Mouse (Mus musculus): ENCODE results near the gene Acvr1b.

Gene Acvr1b

GRCm38 (mm10) chr15:101146100-101146965 is 27.5 kb upstream of the Acvr1b start:
- ATAC-seq (ENCODE audit: low TSS enrichment) = no peak

- ATAC-seq (ENCODE audit: low TSS enrichment) = peak; percentile 35; the same call in 1 of the 2 replicates
Measured at GRCm38 (mm10) chr15:101147115-101147909, 26.6 kb upstream of the Acvr1b start.

GRCm38 (mm10) chr15:101147910-101148273 is 26.0 kb upstream of the Acvr1b start:
- no peak for ATAC-seq (ENCODE audit: low TSS enrichment)

GRCm38 (mm10) chr15:101148604-101149003 is 25.3 kb upstream of the Acvr1b start:
- no peak for ATAC-seq (ENCODE audit: low TSS enrichment)

- no peak for ATAC-seq (ENCODE audit: low TSS enrichment)
Measured at GRCm38 (mm10) chr15:101151409-101152261, 22.2 kb upstream of the Acvr1b start.

GRCm38 (mm10) chr15:101154700-101155616 is 18.9 kb upstream of the Acvr1b start:
- ATAC-seq (ENCODE audit: low TSS enrichment) = no peak

- ATAC-seq (ENCODE audit: low TSS enrichment) = no peak
Measured at GRCm38 (mm10) chr15:101160128-101160527, 13.7 kb upstream of the Acvr1b start.

- ATAC-seq (ENCODE audit: low TSS enrichment) = peak; percentile 53
Measured at GRCm38 (mm10) chr15:101160591-101160990, 13.3 kb upstream of the Acvr1b start.

- no peak for ATAC-seq (ENCODE audit: low TSS enrichment)
Measured at GRCm38 (mm10) chr15:101161534-101161933, 12.3 kb upstream of the Acvr1b start.

GRCm38 (mm10) chr15:101163056-101163458 is 10.8 kb upstream of the Acvr1b start:
- ATAC-seq (ENCODE audit: low TSS enrichment) = peak; percentile 60

GRCm38 (mm10) chr15:101163854-101164253 is 10.0 kb upstream of the Acvr1b start:
- ATAC-seq (ENCODE audit: low TSS enrichment) = no peak

- ATAC-seq (ENCODE audit: low TSS enrichment) = no peak
Measured at GRCm38 (mm10) chr15:101164291-101164690, 9.6 kb upstream of the Acvr1b start.

GRCm38 (mm10) chr15:101165658-101166437 is 8.0 kb upstream of the Acvr1b start:
- no peak for ATAC-seq (ENCODE audit: low TSS enrichment)

GRCm38 (mm10) chr15:101167553-101167952 is 6.3 kb upstream of the Acvr1b start:
- no peak for ATAC-seq (ENCODE audit: low TSS enrichment)

- ATAC-seq (ENCODE audit: low TSS enrichment) = no peak
Measured at GRCm38 (mm10) chr15:101169910-101170309, 4.0 kb upstream of the Acvr1b start.

GRCm38 (mm10) chr15:101170413-101170980 is 3.4 kb upstream of the Acvr1b start:
- no peak for ATAC-seq (ENCODE audit: low TSS enrichment)

- no peak for ATAC-seq (ENCODE audit: low TSS enrichment)
Measured at GRCm38 (mm10) chr15:101171272-101171671, 2.6 kb upstream of the Acvr1b start.

- ATAC-seq (ENCODE audit: low TSS enrichment) = no peak
Measured at GRCm38 (mm10) chr15:101172016-101172415, 1.9 kb upstream of the Acvr1b start.

GRCm38 (mm10) chr15:101174294-101175130 is 645 bp downstream of the Acvr1b start:
- ATAC-seq (ENCODE audit: low TSS enrichment) = no peak
